Mouse (Mus musculus) erythroblast, adult 5-6 weeks (primary cell): ENCODE data around the gene Tlr13. TPM values are rescaled to one million over a fixed set of nuclear protein-coding genes. Genes with fewer than 3 reads are reported as not detected.
A peak's percentile ranks its signal among the peaks of the same experiment; 100 is the strongest.

Source experiments
- ATAC-seq: replicated peaks from 2 replicates; pipeline ENCODE4 v1.8.0; 2016; ENCODE audit warnings: moderate number of reproducible peaks, mild to moderate bottlenecking, moderate TSS enrichment, inconsistent platforms; ENCODE audit not compliant: poor library complexity, low FRiP score, severe bottlenecking
- total RNA-seq, 2 experiments: library from RNA; stranded (forward) in 1 of 2; stranded (reverse) in 1 of 2; fragments of 150-400 nt in 1 of 2; fragments of 200-764, 138-1000 nt in 1 of 2; gene quantifications; 2 replicates each; pipeline versions ENCODE4 v1.2.3 to v1.2.4; 2015 to 2017; ENCODE audit warnings: low replicate concordance in 2 of 2

Gene Tlr13
- total RNA-seq (2015; ENCODE audit: low replicate concordance) (9.0 and 11.9 TPM in 2 replicates), total RNA-seq (2017; ENCODE audit: low replicate concordance) (9.5 and 9.8 TPM in 2 replicates)

DNA sequence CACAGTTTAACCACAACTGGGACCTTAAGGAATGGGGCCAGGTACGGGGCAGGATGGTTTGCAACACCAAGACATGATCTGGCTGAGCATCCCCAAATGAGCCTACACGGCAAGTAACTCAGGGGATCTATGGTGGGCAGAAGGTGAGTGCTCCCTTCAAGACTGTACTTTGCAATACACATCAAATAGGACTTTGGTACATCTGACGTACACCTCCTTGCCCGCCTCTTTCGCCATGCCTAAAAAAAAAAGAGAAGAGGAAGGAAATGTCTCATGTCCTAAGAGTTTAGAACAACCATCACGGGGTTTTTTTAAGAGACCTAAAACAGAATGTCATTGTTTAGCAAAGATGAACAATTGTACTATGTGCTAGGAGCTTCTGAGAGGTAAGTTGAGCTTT lies at the start of gene Tlr13:
Tlr13 (plus strand) TSS at position 269 of the 400 bp plus-strand sequence.
- ATAC-seq, result no peak

DNA sequence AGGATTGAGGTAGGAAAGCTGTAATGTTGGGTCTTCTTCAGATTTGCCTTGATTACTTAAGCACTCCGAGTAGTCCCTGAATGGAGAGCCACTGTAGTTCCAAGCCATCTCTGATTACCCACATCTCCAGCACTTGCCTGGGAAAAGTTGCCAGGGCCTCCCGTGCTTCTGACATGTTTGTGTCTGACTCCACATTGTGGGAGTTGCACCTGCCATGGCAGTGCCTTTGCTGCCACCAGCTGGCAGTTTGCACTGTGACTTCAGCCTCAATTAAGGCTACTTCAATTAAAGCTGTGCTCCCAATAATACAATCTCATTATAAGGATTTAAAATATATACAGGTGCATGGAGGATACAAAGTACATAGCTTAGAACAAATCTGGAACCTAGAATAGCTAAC lies 37.5 kb upstream of the Tlr13 start:
- ATAC-seq, result no peak

DNA sequence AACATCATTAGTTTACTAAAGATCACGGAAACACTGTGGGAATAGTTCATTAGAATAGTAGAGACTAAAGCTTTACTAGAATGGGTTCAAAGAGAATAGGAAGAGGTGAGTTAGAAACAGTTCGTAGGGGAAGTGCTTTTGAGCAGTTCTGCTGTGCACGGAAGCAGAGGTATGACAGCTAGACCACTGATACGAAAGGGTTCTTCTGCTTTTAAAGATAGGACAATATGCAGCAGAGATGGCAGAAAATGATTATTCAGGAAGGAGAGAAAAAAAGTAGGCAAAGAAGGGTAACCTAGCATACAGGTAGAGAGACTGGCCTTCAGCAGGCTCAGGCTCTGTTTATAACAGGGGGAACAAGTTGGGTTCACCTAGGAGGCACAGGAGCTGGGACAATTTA lies 29.1 kb upstream of the Tlr13 start:
- no peak for ATAC-seq

DNA sequence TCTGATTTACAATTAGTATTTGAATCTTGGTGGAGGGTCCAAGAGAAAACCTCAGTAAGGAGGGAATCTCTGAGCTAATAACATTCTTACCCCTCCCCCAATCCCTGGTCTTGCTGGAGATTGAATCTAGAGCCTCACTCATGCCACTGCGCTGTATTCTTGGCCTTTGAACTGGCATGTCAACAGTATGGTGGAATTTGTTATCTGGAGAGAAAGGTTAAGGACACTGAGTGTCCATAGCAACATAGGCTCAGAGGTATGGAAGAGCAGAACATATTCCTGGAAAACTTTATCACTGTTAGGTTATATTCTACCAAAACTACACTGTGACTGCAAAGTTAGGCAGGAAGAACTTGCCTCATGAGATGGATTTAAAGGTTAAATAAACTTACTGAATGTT lies 28.3 kb upstream of the Tlr13 start:
- no peak for ATAC-seq

- no peak for ATAC-seq
Measured at GRCm38 (mm10) chrX:106122823-106123222, 20.2 kb upstream of the Tlr13 start.

- ATAC-seq, result no peak
Measured at GRCm38 (mm10) chrX:106128283-106128682, 14.7 kb upstream of the Tlr13 start.

- ATAC-seq, result no peak
Measured at GRCm38 (mm10) chrX:106129877-106130276, 13.1 kb upstream of the Tlr13 start.

GRCm38 (mm10) chrX:106134916-106135315 lies 8.1 kb upstream of the Tlr13 start:
- ATAC-seq, result no peak

GRCm38 (mm10) chrX:106135484-106135883 lies 7.5 kb upstream of the Tlr13 start:
- ATAC-seq, result no peak

DNA sequence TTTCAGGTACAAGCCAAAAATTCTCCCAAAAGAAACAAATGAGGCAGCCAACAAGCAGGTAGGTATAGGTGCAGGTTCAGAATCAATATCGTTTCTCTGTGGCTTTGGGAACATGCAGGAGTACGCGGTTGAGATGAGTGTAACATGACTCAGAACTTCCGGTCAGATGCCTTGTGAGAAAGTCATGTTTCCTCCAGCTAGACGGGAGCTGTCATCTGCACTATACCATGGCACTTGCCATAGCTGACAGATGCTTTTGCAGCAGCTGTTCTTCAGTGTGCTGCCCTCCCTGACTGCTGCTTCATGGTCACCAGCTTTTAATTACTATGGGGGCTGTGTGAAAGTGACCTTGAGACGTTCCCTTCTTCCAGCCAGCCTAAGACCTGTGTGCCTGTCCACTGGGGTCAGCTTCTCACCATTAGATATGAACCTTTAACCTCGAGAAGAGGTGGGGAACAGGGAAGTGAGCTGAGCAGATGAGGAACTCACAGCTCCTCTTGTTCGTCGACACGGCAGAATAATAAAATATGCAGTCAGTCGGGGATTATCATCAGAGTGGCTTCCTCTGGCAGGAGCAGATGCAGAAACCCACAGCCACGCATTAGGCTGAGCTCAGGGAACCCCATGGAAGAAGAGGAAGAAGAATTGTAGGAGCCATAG lies 7.0 kb upstream of the Tlr13 start:
- no peak for ATAC-seq

DNA sequence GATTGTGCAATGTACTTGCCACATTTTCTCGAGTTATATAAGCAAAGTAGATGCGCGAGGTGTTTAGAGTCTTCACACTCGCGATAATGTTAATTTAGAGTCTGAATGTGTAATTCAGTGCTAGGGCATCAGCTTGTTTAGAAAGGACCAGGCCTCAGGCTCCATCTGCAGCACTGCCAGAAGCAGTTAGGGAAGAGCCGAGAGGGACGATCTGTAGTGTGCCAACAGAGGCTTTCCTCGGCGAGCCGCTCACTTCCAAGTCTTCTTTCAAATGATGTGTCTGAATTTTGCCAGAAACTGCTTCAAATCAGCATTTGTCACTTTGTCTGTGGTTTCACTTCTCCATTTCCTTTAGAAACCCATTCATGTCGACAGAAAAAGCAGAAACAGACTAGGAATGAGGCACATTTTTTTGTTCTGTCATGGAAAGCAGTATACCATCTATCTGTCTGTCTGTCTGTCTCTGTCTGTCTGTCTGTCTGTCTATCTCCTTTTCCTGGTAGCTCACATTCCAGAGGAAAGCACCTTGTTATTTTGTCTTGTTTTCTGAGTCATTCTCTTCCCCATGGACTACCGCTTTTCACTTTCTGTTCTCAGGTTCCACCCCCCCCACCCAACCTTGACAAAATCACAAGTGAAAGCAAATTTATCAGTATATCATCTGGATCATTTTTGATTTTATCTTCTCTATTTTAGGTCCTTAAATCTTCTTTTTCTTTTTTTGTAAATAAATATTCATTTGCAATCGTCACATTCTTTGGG lies 3.5 kb upstream of the Tlr13 start:
- no peak for ATAC-seq

DNA sequence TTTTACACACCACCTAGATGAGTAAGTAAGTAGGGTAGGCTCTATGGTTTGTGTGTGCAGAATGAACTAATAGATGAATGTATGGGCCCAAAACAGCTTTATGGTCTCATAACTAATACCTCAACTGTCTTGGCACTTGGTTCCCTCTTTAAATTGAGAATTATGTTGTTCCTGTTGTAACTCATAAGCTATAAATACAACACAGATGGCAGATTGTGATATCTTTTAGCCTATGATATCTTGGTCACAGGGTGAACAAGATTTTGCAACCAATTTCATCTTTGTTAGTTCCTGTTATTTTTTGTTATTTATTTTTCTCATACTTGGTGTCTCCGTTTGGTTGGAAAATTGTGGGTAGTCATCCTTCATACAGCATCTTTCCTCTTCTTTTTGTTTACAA lies 5.2 kb downstream of the Tlr13 start:
- ATAC-seq, result no peak

GRCm38 (mm10) chrX:106149460-106149859 lies 6.5 kb downstream of the Tlr13 start:
- ATAC-seq, result no peak

DNA sequence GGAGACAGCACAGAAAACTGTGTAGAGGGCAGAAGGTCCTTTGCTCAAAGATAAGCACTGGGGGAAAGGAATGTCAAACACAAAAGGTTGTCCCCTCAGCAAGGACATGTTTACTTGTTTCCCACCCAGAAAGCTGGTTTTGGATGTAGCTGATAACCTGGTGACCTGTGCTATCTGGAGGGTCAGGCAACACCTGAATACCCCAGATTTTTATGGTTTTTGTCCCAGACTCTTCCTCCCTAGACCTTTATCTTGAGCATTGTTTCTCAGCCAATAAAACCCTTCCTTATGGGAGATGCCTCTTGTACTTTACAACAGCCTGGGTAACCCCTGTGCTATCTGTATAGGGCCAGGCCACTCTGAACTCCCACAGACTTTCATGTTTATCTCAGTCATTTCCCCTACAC lies 11.2 kb downstream of the Tlr13 start:
- no peak for ATAC-seq

- ATAC-seq, result no peak
Measured at GRCm38 (mm10) chrX:106155892-106156291, 12.9 kb downstream of the Tlr13 start.

- no peak for ATAC-seq
Measured at GRCm38 (mm10) chrX:106163995-106164394, 21.0 kb downstream of the Tlr13 start.

DNA sequence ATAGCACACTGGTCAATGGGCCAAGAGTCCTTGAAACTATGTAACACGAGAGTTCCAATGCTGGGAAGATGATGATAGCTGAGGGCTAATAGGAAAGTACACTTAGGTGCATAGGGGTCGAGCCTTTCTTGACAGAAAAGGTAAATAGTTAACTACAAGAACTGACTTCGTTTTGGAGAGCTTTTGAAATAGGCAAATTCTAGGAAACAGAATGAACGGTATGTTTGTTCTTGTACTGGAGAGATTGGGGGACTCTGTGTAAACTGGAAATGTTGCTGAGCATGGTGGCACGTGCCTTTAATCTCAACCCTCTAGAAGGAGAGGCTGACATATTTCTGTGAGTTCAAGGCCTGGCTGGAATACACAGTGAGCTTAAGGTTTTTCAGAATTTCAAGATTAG lies 21.6 kb downstream of the Tlr13 start:
- no peak for ATAC-seq

DNA sequence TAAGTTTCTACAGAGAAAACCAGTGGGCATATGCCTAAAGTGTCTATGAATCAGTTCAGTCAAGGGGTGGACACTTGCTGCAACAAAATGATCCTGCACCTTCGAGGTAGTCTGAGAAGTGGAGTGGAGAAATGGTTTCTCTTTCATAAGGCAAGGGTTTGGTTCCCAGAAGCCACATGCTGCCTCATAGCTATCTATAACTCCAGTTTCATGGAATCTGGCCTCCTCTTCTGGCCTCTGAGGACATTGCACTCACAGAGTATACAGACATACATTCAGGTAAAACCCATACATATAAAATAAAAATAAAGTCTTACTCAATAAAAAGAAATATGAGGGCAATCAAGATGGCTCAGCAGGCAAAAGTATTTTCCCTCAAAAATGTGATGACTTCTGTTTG lies 22.1 kb downstream of the Tlr13 start:
- ATAC-seq, result no peak

DNA sequence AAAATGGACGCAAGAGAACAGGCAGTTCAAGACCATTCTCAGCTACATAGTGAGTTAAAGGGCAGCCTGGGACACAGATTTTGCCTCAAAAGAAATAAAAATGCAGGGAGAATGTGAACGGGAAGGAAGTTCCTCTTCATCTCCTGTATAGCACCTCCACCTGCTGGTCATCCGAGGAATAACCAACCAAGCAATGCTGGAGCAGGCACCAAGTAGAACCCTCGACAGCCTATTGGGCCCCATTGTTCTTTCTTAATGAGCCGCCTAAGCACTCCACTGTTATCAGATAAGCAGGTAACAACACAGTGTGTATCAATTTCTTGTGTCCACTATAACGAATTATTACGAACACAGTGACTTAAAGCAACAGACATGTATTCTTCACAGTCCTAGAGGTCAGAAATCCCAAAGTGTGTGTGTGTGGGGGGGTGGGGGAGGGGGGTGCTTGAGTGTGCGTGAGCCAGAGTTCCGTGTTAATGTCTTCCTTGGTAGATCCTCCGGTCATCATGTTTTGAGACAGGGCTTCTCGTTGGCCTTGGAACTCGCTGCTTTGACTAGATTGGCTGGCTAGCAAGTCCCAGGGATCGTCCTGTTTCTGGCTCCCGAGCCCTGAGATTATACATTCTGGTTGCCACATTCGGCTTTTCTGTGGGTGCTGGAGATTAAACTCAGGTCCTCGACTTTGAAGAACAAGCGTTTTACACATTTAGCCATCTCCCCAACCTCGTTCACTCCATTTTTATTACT lies 28.3 kb downstream of the Tlr13 start:
- peak; percentile 65; the same call in 1 of the 2 replicates for ATAC-seq

GRCm38 (mm10) chrX:106171853-106172154 lies 28.8 kb downstream of the Tlr13 start:
- ATAC-seq, result no peak

- ATAC-seq, result no peak
Measured at GRCm38 (mm10) chrX:106176331-106176730, 33.3 kb downstream of the Tlr13 start.
